Mouse (Mus musculus): ENCODE data around the gene Spocd1. TPM values are rescaled to one million over a fixed set of nuclear protein-coding genes. Genes with fewer than 3 reads are reported as not detected.

Spocd1 gene
- total and polyA plus RNA-seq, 2 experiments, result not detected

DNA sequence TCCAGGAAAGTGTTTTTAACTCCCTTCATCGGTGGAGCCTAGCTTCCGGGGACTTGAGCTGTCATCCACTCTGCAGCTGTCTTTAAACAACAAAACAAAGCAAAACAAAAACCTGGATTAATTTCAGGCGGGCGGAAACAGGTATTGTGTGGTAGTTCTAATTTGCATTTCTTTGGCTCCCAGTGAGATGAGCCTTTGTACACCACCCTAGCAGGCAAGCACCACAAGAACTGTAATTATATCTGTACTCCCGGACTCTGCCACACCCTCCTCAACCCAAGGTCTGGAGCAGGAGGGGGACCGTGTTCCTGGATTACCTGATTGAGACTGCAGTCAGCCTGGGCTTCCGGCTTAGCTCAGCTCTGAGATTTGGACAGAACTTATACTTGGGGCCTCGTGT lies 41.1 kb downstream of the Spocd1 start:
- H3K27me3 ChIP-seq (ENCODE audit: control insufficient read depth, insufficient read depth, low read length), result 0 out of 2 replicates have a peak, but pooled peaks cover 5% of the 10 kb centered on the region
- no peaks in the 10 kb centered on the region for H3K79me2 ChIP-seq (ENCODE audit: control insufficient read depth, insufficient read depth, low read length)
- H3K4me3 ChIP-seq (ENCODE audit: insufficient read depth, low read depth, low read length), result no peak overlapping the region
- no peak for TF ChIP-seq POLR2A (IDR thresholded peaks at IDR 0.05; ENCODE audit: extremely low read depth, insufficient read depth, low read length)
- TF ChIP-seq CTCF (IDR thresholded peaks at IDR 0.05; ENCODE audit: low read depth, low read length), result no peak
- H3K36me3 ChIP-seq (ENCODE audit: control insufficient read depth, insufficient read depth, low read length), result no peaks in the 10 kb centered on the region
- H3K4me1 ChIP-seq (ENCODE audit: control insufficient read depth, insufficient read depth, low read length), result no peaks in the 10 kb centered on the region
- no peak overlapping the region for H3K27ac ChIP-seq (replicated peaks; ENCODE audit: insufficient read depth, low read depth, low read length)
- 78% methylated on average over 8 of the region's 8 CpGs for WGBS
- no peak overlapping the region for H3K9ac ChIP-seq (ENCODE audit: low read depth, low read length)
- DNase-seq (ENCODE audit: extremely low read depth, low read depth, low spot score), result no peak

DNA sequence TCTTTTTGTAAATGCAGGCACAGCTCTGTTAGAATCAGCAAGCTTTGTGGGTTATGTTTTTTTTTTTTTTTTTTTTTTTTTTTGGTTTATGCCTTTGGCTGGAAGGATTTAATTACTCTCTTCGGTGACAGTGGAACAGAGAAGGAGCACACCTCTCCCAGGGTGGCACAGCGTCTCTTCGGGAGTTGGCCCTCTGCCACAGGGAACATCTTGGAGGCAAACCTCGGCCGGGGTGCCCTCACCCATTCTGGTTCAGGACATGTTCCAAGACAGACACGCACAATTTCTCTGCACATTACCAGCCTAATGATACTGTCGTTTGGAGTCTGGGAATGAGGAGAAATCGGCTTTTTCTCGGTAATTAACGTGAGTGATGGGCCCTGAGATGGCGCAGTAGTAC lies 41.8 kb downstream of the Spocd1 start:
- Histone ChIP-seq H3K27ac (replicated peaks; ENCODE audit: insufficient read depth, low read depth, low read length) (no peak overlapping the region), H3K79me2 (ENCODE audit: control insufficient read depth, insufficient read depth, low read length) (no peaks in the 10 kb centered on the region), H3K4me3 (ENCODE audit: insufficient read depth, low read depth, low read length) (no peak overlapping the region), H3K4me1 (ENCODE audit: control insufficient read depth, insufficient read depth, low read length) (no peaks in the 10 kb centered on the region), H3K9ac (ENCODE audit: low read depth, low read length) (no peak overlapping the region), H3K27me3 (ENCODE audit: control insufficient read depth, insufficient read depth, low read length) (0 out of 2 replicates have a peak, but pooled peaks cover 5% of the 10 kb centered on the region), H3K36me3 (ENCODE audit: control insufficient read depth, insufficient read depth, low read length) (no peaks in the 10 kb centered on the region)
- TF ChIP-seq POLR2A (IDR thresholded peaks at IDR 0.05; ENCODE audit: extremely low read depth, insufficient read depth, low read length), result no peak
- no peak for TF ChIP-seq CTCF (IDR thresholded peaks at IDR 0.05; ENCODE audit: low read depth, low read length)
- DNase-seq (ENCODE audit: extremely low read depth, low read depth, low spot score), result no peak
- 89% methylated on average over 11 of the region's 11 CpGs for WGBS

DNA sequence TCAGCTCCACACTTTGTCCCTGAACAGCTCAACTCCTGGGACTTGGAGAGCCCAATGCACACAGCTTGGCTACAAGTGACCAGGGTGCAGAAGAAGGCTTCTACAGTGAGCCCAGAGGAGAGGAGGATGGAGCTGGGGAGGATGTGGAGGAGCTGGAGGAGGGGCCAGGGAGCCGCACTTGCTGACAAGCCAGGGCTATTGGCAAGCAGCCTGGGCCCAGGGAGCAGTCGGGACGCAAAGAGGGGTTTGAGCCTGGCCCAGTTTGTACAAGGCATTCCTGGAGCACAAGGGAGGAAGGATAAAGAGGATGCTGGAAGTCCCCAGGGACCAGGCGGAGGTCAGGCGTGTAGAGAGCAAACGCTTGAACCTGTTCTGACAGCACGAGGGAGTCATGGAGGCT lies 42.9 kb downstream of the Spocd1 start:
- no peak for DNase-seq (ENCODE audit: extremely low read depth, low read depth, low spot score)
- no peak overlapping the region for H3K4me3 ChIP-seq (ENCODE audit: insufficient read depth, low read depth, low read length)
- H3K4me1 ChIP-seq (ENCODE audit: control insufficient read depth, insufficient read depth, low read length), result no peaks in the 10 kb centered on the region
- TF ChIP-seq CTCF (IDR thresholded peaks at IDR 0.05; ENCODE audit: low read depth, low read length) (no peak), POLR2A (IDR thresholded peaks at IDR 0.05; ENCODE audit: extremely low read depth, insufficient read depth, low read length) (no peak)
- H3K36me3 ChIP-seq (ENCODE audit: control insufficient read depth, insufficient read depth, low read length), result no peaks in the 10 kb centered on the region
- H3K27me3 ChIP-seq (ENCODE audit: control insufficient read depth, insufficient read depth, low read length), result 0 out of 2 replicates have a peak, but pooled peaks cover 3% of the 10 kb centered on the region
- H3K79me2 ChIP-seq (ENCODE audit: control insufficient read depth, insufficient read depth, low read length), result no peaks in the 10 kb centered on the region
- no peak overlapping the region for H3K9ac ChIP-seq (ENCODE audit: low read depth, low read length)
- 36% methylated on average over 7 of the region's 7 CpGs for WGBS
- H3K27ac ChIP-seq (replicated peaks; ENCODE audit: insufficient read depth, low read depth, low read length), result no peak overlapping the region

DNA sequence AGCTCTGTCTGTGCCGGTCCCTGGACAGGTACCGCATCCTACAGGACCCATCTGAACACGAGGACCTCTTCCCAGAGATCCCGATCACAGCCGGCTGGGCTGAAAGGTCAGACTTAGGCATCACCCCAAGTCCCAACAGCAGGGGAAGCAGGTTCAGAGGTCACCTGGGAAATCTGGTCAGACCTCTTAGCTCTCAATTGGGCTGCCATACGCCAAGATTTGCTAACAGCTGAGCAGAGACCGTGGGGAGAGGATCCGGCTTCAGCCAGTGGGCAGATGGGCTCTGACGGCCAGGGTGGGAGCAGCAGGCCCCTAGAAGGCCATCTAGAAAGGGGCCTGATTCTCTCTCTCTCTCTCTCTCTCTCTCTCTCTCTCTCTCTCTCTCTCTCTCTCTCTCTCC lies 45.2 kb downstream of the Spocd1 start:
- Histone ChIP-seq H3K9ac (ENCODE audit: low read depth, low read length) (no peak overlapping the region), H3K27ac (replicated peaks; ENCODE audit: insufficient read depth, low read depth, low read length) (no peak overlapping the region), H3K4me3 (ENCODE audit: insufficient read depth, low read depth, low read length) (no peak overlapping the region), H3K36me3 (ENCODE audit: control insufficient read depth, insufficient read depth, low read length) (no peaks in the 10 kb centered on the region), H3K4me1 (ENCODE audit: control insufficient read depth, insufficient read depth, low read length) (no peaks in the 10 kb centered on the region), H3K79me2 (ENCODE audit: control insufficient read depth, insufficient read depth, low read length) (no peaks in the 10 kb centered on the region), H3K27me3 (ENCODE audit: control insufficient read depth, insufficient read depth, low read length) (0 out of 2 replicates have a peak, but pooled peaks cover 3% of the 10 kb centered on the region)
- no peak for DNase-seq (ENCODE audit: extremely low read depth, low read depth, low spot score)
- TF ChIP-seq CTCF (IDR thresholded peaks at IDR 0.05; ENCODE audit: low read depth, low read length) (no peak), POLR2A (IDR thresholded peaks at IDR 0.05; ENCODE audit: extremely low read depth, insufficient read depth, low read length) (no peak)
- 65% methylated on average over 9 of the region's 9 CpGs for WGBS

DNA sequence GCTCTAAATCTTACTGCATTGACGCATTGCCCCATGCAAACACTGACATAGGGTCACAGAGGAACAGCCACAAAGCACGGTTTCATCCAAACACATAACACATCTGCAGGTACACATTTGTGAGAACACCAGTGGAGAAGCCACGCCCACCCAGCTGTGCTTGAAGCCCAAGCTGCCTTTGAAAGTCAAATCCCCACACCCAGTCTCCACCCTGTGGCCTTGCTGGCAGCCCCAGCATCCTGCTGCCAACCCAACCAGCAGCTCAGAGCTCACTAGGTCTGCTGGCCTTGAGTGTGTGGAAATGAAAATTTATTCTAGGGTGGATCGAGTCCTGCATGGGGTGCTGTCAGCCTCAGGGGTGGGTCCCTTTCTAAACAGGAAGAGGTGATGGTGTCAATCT lies 48.2 kb downstream of the Spocd1 start:
- TF ChIP-seq POLR2A (IDR thresholded peaks at IDR 0.05; ENCODE audit: extremely low read depth, insufficient read depth, low read length) (no peak), CTCF (IDR thresholded peaks at IDR 0.05; ENCODE audit: low read depth, low read length) (no peak)

DNA sequence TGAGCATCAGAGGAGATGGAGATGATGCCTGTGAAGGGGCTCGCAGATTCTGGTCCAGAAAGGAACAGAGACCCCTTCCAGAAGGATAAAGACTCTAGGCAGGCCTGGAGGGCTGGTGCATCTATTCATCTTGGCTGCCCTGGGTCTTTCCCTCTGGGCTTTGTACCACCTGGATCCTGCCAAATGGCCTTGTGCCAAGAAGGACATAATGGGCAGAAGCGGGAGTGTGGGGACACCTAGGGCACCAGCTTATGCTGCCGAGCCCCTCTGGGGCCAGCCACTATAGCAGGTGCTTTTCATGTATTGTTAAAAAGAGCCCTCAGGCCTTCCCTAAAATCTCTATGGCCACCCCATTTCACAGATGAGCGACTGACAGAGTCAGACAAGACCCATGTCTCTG lies 49.2 kb downstream of the Spocd1 start:
- H3K9ac ChIP-seq (ENCODE audit: low read depth, low read length), result no peak overlapping the region
- H3K4me1 ChIP-seq (ENCODE audit: control insufficient read depth, insufficient read depth, low read length), result no peaks in the 10 kb centered on the region
- H3K36me3 ChIP-seq (ENCODE audit: control insufficient read depth, insufficient read depth, low read length), result no peaks in the 10 kb centered on the region
- H3K27ac ChIP-seq (replicated peaks; ENCODE audit: insufficient read depth, low read depth, low read length), result no peak overlapping the region
- TF ChIP-seq CTCF (IDR thresholded peaks at IDR 0.05; ENCODE audit: low read depth, low read length) (no peak), POLR2A (IDR thresholded peaks at IDR 0.05; ENCODE audit: extremely low read depth, insufficient read depth, low read length) (no peak)
- no peak overlapping the region for H3K4me3 ChIP-seq (ENCODE audit: insufficient read depth, low read depth, low read length)
- WGBS, result 72% methylated on average over 4 of the region's 4 CpGs
- H3K27me3 ChIP-seq (ENCODE audit: control insufficient read depth, insufficient read depth, low read length), result no peaks in the 10 kb centered on the region; the same call in 1 of the 2 replicates
- H3K79me2 ChIP-seq (ENCODE audit: control insufficient read depth, insufficient read depth, low read length), result no peaks in the 10 kb centered on the region
- no peak for DNase-seq (ENCODE audit: extremely low read depth, low read depth, low spot score)

More for the DNA sequence above, 48.2 kb downstream of the Spocd1 start:
- Histone ChIP-seq H3K4me1 (ENCODE audit: control insufficient read depth, insufficient read depth, low read length) (no peaks in the 10 kb centered on the region), H3K4me3 (ENCODE audit: insufficient read depth, low read depth, low read length) (no peak overlapping the region), H3K79me2 (ENCODE audit: control insufficient read depth, insufficient read depth, low read length) (no peaks in the 10 kb centered on the region), H3K27me3 (ENCODE audit: control insufficient read depth, insufficient read depth, low read length) (no peaks in the 10 kb centered on the region), H3K9ac (ENCODE audit: low read depth, low read length) (no peak overlapping the region), H3K36me3 (ENCODE audit: control insufficient read depth, insufficient read depth, low read length) (no peaks in the 10 kb centered on the region), H3K27ac (replicated peaks; ENCODE audit: insufficient read depth, low read depth, low read length) (no peak overlapping the region)
- no peak for DNase-seq (ENCODE audit: extremely low read depth, low read depth, low spot score)
- WGBS, result 64% methylated on average over 4 of the region's 4 CpGs

All from liver, adult 2 months (tissue).